Comparison of ENCODE assay signal across 23 mouse cellular contexts in genomic region chr13:44128506-44129274, GRCm38 (mm10).
DNase-seq lines count a peak whose midpoint lies in the region; ATAC-seq and TF ChIP-seq lines count a peak whose summit lies in the region.
"Had no signal": no experiment of that assay in that cellular context is flagged by ENCODE, and none has a peak within 500 bp of the region (broad histone marks: within the 10 kb centered on the region; RNA-seq: fewer than 3 reads in every experiment).

No protein-coding gene starts in this region.

- ATAC-seq in lung, embryonic 14.5 days (ENCODE audit: insufficient read depth): peak; percentile 71; the same call in 1 of the 2 replicates
- peak; percentile 96 for ATAC-seq in lung, postnatal 0 days
- ATAC-seq in forebrain, embryonic 12.5 days (ENCODE audit: low FRiP score): no peak
- ATAC-seq: forebrain, embryonic 15.5 days had no signal

- H3K36me3 ChIP-seq in lung, embryonic 14.5 days (ENCODE audit: insufficient read depth): no peaks in the 10 kb centered on the region
- H3K36me3 ChIP-seq in lung, postnatal 0 days (ENCODE audit: insufficient read depth, low read length): no peaks in the 10 kb centered on the region
- no peaks in the 10 kb centered on the region for H3K36me3 ChIP-seq in forebrain, embryonic 12.5 days (replicated peaks)
- H3K36me3 ChIP-seq in midbrain, embryonic 10.5 days: no peaks in the 10 kb centered on the region
- H3K36me3 ChIP-seq: forebrain, embryonic 10.5 days; forebrain, embryonic 15.5 days; G1E; heart, embryonic 10.5 days; hindbrain, embryonic 12.5 days; hindbrain, embryonic 15.5 days had no signal

- H3K4me1 ChIP-seq in lung, embryonic 14.5 days (ENCODE audit: insufficient read depth): no peaks in the 10 kb centered on the region
- H3K4me1 ChIP-seq in lung, postnatal 0 days (ENCODE audit: insufficient read depth, low read depth, low read length): no peaks in the 10 kb centered on the region
- H3K4me1 ChIP-seq in forebrain, embryonic 12.5 days: peaks cover 12% of the 10 kb centered on the region
- peaks cover 14% of the 10 kb centered on the region for H3K4me1 ChIP-seq in midbrain, embryonic 10.5 days
- H3K4me1 ChIP-seq: forebrain, embryonic 15.5 days; hindbrain, embryonic 15.5 days had no signal

- whole genome bisulfite sequencing in lung, embryonic 14.5 days: 66% methylated on average over 16 of the region's 16 CpGs
- WGBS in lung, postnatal 0 days: 49% methylated on average over 16 of the region's 16 CpGs
- WGBS in forebrain, embryonic 12.5 days: 89% methylated on average over 16 of the region's 16 CpGs
- WGBS in midbrain, embryonic 10.5 days: 92% methylated on average over 16 of the region's 16 CpGs

- no peak overlapping the region for H3K9ac ChIP-seq in lung, embryonic 14.5 days
- no peak overlapping the region for H3K9ac ChIP-seq in lung, postnatal 0 days (replicated peaks; ENCODE audit: low read depth)
- no peak overlapping the region for H3K9ac ChIP-seq in forebrain, embryonic 12.5 days
- H3K9ac ChIP-seq: forebrain, embryonic 15.5 days; hindbrain, embryonic 12.5 days; hindbrain, embryonic 15.5 days had no signal

- H3K27me3 ChIP-seq in lung, embryonic 14.5 days (ENCODE audit: insufficient read depth, low read length): no peaks in the 10 kb centered on the region
- no peaks in the 10 kb centered on the region for H3K27me3 ChIP-seq in lung, postnatal 0 days (replicated peaks; ENCODE audit: insufficient read depth, low read length)
- H3K27me3 ChIP-seq in forebrain, embryonic 12.5 days: no peaks in the 10 kb centered on the region
- H3K27me3 ChIP-seq in midbrain, embryonic 10.5 days (ENCODE audit: low read depth, poor library complexity, severe bottlenecking): no peaks in the 10 kb centered on the region
- H3K27me3 ChIP-seq: CH12.LX; forebrain, embryonic 15.5 days; hindbrain, embryonic 12.5 days; hindbrain, embryonic 15.5 days had no signal

- no peak overlapping the region for H3K4me3 ChIP-seq in lung, embryonic 14.5 days (ENCODE audit: low read depth, low read length)
- H3K4me3 ChIP-seq in lung, postnatal 0 days (ENCODE audit: low read depth, low read length): no peak overlapping the region
- H3K4me3 ChIP-seq in forebrain, embryonic 12.5 days (replicated peaks): no peak overlapping the region
- no peak overlapping the region for H3K4me3 ChIP-seq in midbrain, embryonic 10.5 days
- H3K4me3 ChIP-seq: forebrain, embryonic 10.5 days; forebrain, embryonic 15.5 days; heart, adult 2 months; heart, embryonic 10.5 days; hindbrain, embryonic 12.5 days; hindbrain, embryonic 15.5 days had no signal

- H3K4me2 ChIP-seq in lung, embryonic 14.5 days: no peak overlapping the region
- H3K4me2 ChIP-seq in lung, postnatal 0 days (replicated peaks; ENCODE audit: low read depth, low read length): no peak overlapping the region
- no peak overlapping the region for H3K4me2 ChIP-seq in forebrain, embryonic 12.5 days
- H3K4me2 ChIP-seq: forebrain, embryonic 15.5 days; hindbrain, embryonic 12.5 days; hindbrain, embryonic 15.5 days had no signal

- peak; percentile 100 for TF ChIP-seq EP300 in lung, postnatal 0 days (IDR thresholded peaks at IDR 0.05)

- TF ChIP-seq CTCF in lung, embryonic 14.5 days (IDR thresholded peaks at IDR 0.05; ENCODE audit: low read depth): no peak
- no peak for TF ChIP-seq CTCF in lung, postnatal 0 days (IDR thresholded peaks at IDR 0.05)

- no peaks in the 10 kb centered on the region for H3K9me3 ChIP-seq in lung, embryonic 14.5 days (ENCODE audit: low read depth, low read length)
- H3K9me3 ChIP-seq in lung, postnatal 0 days (ENCODE audit: low read length): no peaks in the 10 kb centered on the region
- H3K9me3 ChIP-seq in forebrain, embryonic 12.5 days: no peaks in the 10 kb centered on the region
- no peaks in the 10 kb centered on the region for H3K9me3 ChIP-seq in midbrain, embryonic 10.5 days (replicated peaks)
- H3K9me3 ChIP-seq: forebrain, embryonic 10.5 days; forebrain, embryonic 15.5 days; G1E; heart, embryonic 10.5 days; hindbrain, embryonic 12.5 days; hindbrain, embryonic 15.5 days had no signal

- no peak overlapping the region; the same call in 1 of the 2 replicates for H3K27ac ChIP-seq in lung, embryonic 14.5 days (ENCODE audit: low read depth)
- H3K27ac ChIP-seq in lung, postnatal 0 days (ENCODE audit: low read length): peak overlapping the region; percentile 55
- H3K27ac ChIP-seq in forebrain, embryonic 12.5 days: no peak overlapping the region
- H3K27ac ChIP-seq in midbrain, embryonic 10.5 days (replicated peaks): no peak overlapping the region
- H3K27ac ChIP-seq: forebrain, embryonic 10.5 days; forebrain, embryonic 15.5 days; heart, adult 2 months; heart, embryonic 10.5 days; hindbrain, embryonic 12.5 days; hindbrain, embryonic 15.5 days had no signal

- peak; percentile 78 to 81 for DNase-seq in lung, adult 18-20 months
- DNase-seq in lung, embryonic 14.5 days: peak; percentile 75
- DNase-seq in lung, postnatal 0 days (ENCODE audit: low spot score): peak; percentile 92
- DNase-seq in lung, postnatal 25 days (ENCODE audit: low spot score): peak; percentile 81
- no peak for DNase-seq in layer of hippocampus, adult 9-11 months
- no peak for DNase-seq in cerebellum, adult 9-11 months
- DNase-seq in midbrain, embryonic 10.5 days (ENCODE audit: low spot score): no peak
- DNase-seq: adrenal gland, adult 2 months; adrenal gland, postnatal 14 days; B cell, adult 2 months; cerebellum, adult 11-12 months; cerebellum, adult 8-10 months; cerebellum, postnatal 14 days; gastrocnemius, postnatal 25 days; heart, adult 2 months had no signal

Comparison
In these comparisons a context has a peak if more than half of its experiments do, and no peak if none do; other contexts are left out.
1. DNase-seq: peak in lung, adult 18-20 months (2 of 2), lung, embryonic 14.5 days (single experiment), lung, postnatal 0 days (single experiment) and lung, postnatal 25 days (single experiment); none in layer of hippocampus, adult 9-11 months (single experiment), cerebellum, adult 9-11 months (single experiment) and midbrain, embryonic 10.5 days (single experiment).